Mouse (Mus musculus) hindbrain, postnatal 0 days (tissue): ENCODE measurements around the gene Ccl5. TPM values are rescaled to one million over a fixed set of nuclear protein-coding genes. Genes with fewer than 3 reads are reported as not detected.

Source experiments
- ATAC-seq: fragments of 200-750 bp; cut with Nextera tagmentation; 2 replicates; pipeline ENCODE4 v1.8.0; 2017; ENCODE audit warnings: mild to moderate bottlenecking, moderate TSS enrichment, moderate library complexity
- DNase-seq: peaks from one replicate; pipeline ENCODE4 v3.0.0-alpha.2; 2015; ENCODE audit warnings: low spot score
- H3K27ac ChIP-seq: fragments of 300-500 bp; sonication (generic); 2 replicates; pipeline ENCODE4 v1.5.1; 2014; ENCODE audit warnings: mild to moderate bottlenecking
- H3K27me3 ChIP-seq: fragments of 300-500 bp; sonication (generic); 2 replicates; pipeline ENCODE4 v1.6.1; 2014; ENCODE audit warnings: low read length, mixed read lengths; ENCODE audit not compliant: insufficient read depth
- H3K36me3 ChIP-seq: fragments of 300-500 bp; sonication (generic); 2 replicates; pipeline ENCODE4 v1.6.1; 2014; ENCODE audit warnings: low read length, mixed read lengths; ENCODE audit not compliant: insufficient read depth
- H3K4me1 ChIP-seq: fragments of 300-500 bp; sonication (generic); 2 replicates; pipeline ENCODE4 v1.6.1; 2014; ENCODE audit warnings: antibody characterized with exemption, low read length, mixed read lengths; ENCODE audit not compliant: insufficient read depth
- H3K4me2 ChIP-seq: fragments of 300-500 bp; sonication (generic); 2 replicates; pipeline ENCODE4 v1.6.1; 2014; ENCODE audit warnings: low read depth, mild to moderate bottlenecking, low read length, moderate library complexity, mixed read lengths
- H3K4me3 ChIP-seq: fragments of 300-500 bp; sonication (generic); 2 replicates; pipeline ENCODE4 v1.5.1; 2014; ENCODE audit warnings: low read length
- H3K9ac ChIP-seq: fragments of 300-500 bp; sonication (generic); replicated peaks from 2 replicates; pipeline ENCODE4 v1.6.1; 2014; ENCODE audit warnings: mild to moderate bottlenecking, low read length, moderate library complexity, mixed read lengths
- H3K9me3 ChIP-seq: fragments of 300-500 bp; sonication (generic); 2 replicates; pipeline ENCODE4 v1.6.1; 2016; ENCODE audit warnings: low read length, mixed read lengths
- CTCF ChIP-seq: IDR thresholded peaks from 2 replicates; pipeline ENCODE4 v1.5.1; 2016; ENCODE audit warnings: antibody characterized with exemption, control low read depth, low read depth
- WGBS: fragments of 180-500 bp; shearing (Covaris S2); extraction: QIAGEN DNeasy Blood & Tissue Kit; methylation state at CpG from one replicate; pipeline ENCODE4 v1.1.7; 2014; 5-methylcytosine and 5-hydroxymethylcytosine counted together
- polyA plus RNA-seq: library from polyadenylated mRNA; unstranded; fragments of >200 nt; fragmentation: Nextera tagmentation; extraction: Ambion mirVana; gene quantifications from 2 replicates; pipeline ENCODE4 v1.2.1, GENCODE M21; 2015
- total RNA-seq: library from RNA; depleted of rRNA; stranded (reverse); fragments of >200 nt; gene quantifications from 2 replicates; pipeline ENCODE4 v1.2.3, GENCODE M21; 2014

Gene Ccl5
- total and polyA plus RNA-seq, 2 experiments from 2014 or later: 0.38 TPM; not detected in 1

DNA sequence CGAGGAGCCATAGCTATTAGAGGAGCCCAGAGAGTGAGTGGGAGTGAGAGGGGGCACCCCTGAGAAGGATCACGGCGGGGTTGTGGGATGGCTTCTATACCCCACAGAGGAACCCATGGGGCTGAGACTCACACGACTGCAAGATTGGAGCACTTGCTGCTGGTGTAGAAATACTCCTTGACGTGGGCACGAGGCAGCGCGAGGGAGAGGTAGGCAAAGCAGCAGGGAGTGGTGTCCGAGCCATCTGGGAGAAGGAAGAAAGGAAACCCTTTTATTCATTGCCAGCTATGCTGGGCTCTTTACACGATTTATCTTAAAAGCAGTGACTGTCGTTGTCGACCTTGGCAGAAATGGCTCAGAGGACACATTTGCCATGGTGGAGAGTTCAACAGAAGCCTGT is 1.3 kb downstream of the Ccl5 start:
- Histone ChIP-seq H3K27ac (no peak overlapping the region), H3K36me3 (no peaks in the 10 kb centered on the region), H3K4me2 (no peak overlapping the region), H3K9me3 (no peaks in the 10 kb centered on the region), H3K27me3 (no peaks in the 10 kb centered on the region), H3K4me3 (no peak overlapping the region), H3K9ac (no peak overlapping the region), H3K4me1 (no peaks in the 10 kb centered on the region)
- peak; percentile 4 for DNase-seq
- ATAC-seq: no peak
- TF ChIP-seq CTCF: no peak
- WGBS: 49% methylated on average over 12 of the region's 12 CpGs

DNA sequence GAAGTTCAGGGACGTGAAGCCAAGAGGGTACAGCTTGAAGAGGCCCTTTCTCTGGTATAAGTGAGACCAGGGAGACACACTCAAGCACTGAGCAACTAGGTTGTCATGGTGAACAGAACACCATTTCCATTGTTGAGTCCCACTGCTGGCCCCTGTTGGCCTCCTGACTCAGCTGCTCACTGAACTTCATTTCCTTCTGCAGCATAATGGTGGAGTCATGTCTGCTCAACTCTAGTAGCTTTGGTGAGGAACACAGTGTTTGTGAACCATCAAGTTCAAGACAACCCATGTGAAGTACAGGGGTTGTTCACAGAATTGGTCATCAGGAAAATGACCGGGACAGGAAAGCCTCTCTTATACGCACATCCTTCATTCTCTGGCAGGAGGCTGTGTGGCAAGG is 8.2 kb downstream of the Ccl5 start, which contains the start of gene Heatr9:
Gene Heatr9 (minus strand): TSS at position 101 of the 400 bp plus-strand sequence.
- no peak for DNase-seq
- no peaks in the 10 kb centered on the region for H3K9me3 ChIP-seq
- WGBS: 80% methylated on average over 3 of the region's 3 CpGs

DNA sequence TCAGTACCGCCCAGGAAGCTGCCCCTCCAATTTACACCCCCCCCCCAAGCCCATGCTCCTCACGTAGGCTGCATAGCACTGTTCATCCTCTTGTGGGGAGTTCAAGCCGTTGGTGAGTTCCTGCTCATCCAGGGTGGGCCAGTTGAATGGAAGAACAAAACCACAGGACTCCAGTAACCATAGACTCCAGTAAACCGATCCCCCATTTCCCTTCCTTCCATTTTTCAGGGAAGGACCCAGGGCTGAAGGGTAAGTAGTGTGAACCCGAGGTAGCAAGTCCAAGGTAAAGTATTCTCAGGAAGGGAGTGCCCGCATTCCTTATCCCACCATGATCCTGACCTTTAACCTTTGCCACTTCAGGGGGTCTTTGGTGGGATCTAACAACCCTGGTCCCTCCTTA is 11.9 kb downstream of the Ccl5 start:
- no peak overlapping the region for H3K4me2 ChIP-seq
- DNase-seq (no peak), ATAC-seq (no peak)
- H3K27me3 ChIP-seq: no peaks in the 10 kb centered on the region
- no peak overlapping the region for H3K27ac ChIP-seq
- no peaks in the 10 kb centered on the region for H3K9me3 ChIP-seq
- no peaks in the 10 kb centered on the region for H3K4me1 ChIP-seq
- H3K9ac ChIP-seq: no peak overlapping the region
- TF ChIP-seq CTCF: no peak
- H3K36me3 ChIP-seq: no peaks in the 10 kb centered on the region
- WGBS: 71% methylated on average over 6 of the region's 6 CpGs
- no peak overlapping the region for H3K4me3 ChIP-seq

More for the DNA sequence above, 8.2 kb downstream of the Ccl5 start, which contains the start of gene Heatr9:
- no peaks in the 10 kb centered on the region for H3K36me3 ChIP-seq
- no peak within 1 kb of the TSS for H3K9ac ChIP-seq
- no peaks in the 10 kb centered on the region for H3K27me3 ChIP-seq
- no peaks in the 10 kb centered on the region for H3K4me1 ChIP-seq
- H3K27ac ChIP-seq: no peak within 1 kb of the TSS
- TF ChIP-seq CTCF: no peak
- ATAC-seq: no peak
- no peak within 1 kb of the TSS for H3K4me2 ChIP-seq
- no peak within 1 kb of the TSS for H3K4me3 ChIP-seq

DNA sequence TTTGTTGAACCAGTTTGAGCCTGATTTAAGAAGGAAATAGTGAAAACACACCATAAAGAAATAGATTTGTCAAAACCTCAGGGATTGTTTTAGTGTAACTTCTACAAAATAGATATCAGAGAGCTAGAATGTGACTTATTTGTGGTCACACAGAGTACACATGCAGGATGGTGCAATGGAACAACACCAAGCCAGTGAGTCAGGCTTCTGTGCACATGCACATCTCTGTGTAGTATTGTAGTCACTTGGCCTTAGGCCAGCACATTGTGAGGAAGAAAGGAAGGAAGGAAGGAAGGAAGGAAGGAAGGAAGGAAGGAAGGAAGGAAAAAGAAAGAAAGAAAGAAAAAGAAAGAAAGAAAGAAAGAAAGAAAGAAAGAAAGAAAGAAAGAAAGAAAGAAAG is 13.2 kb downstream of the Ccl5 start:
- TF ChIP-seq CTCF: no peak
- Histone ChIP-seq H3K9ac (no peak overlapping the region), H3K27ac (no peak overlapping the region), H3K9me3 (no peaks in the 10 kb centered on the region), H3K4me3 (no peak overlapping the region), H3K4me1 (no peaks in the 10 kb centered on the region), H3K4me2 (no peak overlapping the region), H3K27me3 (no peaks in the 10 kb centered on the region), H3K36me3 (no peaks in the 10 kb centered on the region)
- DNase-seq (no peak), ATAC-seq (no peak)

DNA sequence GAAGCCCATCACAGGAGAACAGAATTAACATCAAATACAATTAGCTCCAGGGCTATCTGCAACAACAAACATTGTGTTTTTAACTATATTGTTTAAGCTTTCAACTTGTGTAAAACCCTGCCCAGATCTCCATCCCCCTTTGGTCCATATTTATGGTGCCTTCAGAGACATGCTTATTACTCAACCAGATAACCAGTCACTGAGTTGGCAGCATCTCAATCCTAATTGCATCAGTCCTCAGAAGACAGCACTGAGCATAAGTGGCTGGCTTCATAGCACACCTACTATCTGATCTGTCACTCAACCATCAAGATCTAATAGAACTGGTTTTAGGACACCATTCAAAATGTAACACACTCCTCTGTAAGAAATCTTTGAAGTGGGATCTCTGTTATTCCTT is 20.8 kb downstream of the Ccl5 start:
- no peak overlapping the region for H3K9ac ChIP-seq
- H3K27ac ChIP-seq: no peak overlapping the region
- peaks cover 26% of the 10 kb centered on the region for H3K36me3 ChIP-seq
- TF ChIP-seq CTCF: no peak
- no peak for DNase-seq
- H3K27me3 ChIP-seq: no peaks in the 10 kb centered on the region
- H3K4me3 ChIP-seq: no peak overlapping the region
- H3K9me3 ChIP-seq: no peaks in the 10 kb centered on the region
- no peaks in the 10 kb centered on the region for H3K4me1 ChIP-seq
- H3K4me2 ChIP-seq: no peak overlapping the region
- ATAC-seq: no peak

DNA sequence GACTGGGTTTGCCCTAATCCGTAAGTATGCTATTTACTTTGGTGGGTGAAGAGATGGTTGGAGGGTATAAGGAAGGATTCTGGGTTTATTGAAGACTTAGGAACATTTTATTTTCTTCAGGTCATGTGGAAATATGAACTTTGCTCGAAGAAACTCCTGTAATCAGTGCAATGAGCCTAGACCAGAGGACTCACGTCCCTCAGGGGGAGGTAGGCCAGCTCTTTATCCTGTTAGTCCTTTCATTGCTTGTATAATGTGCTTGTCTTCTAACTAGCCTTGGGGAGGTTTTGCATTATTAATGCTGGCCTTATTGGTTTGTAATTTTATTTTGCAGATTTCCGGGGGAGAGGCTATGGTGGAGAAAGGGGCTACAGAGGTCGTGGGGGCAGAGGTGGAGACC is 26.0 kb downstream of the Ccl5 start:
- no peak for TF ChIP-seq CTCF
- ATAC-seq (no peak), DNase-seq (no peak)
- Histone ChIP-seq H3K27ac (no peak overlapping the region), H3K9me3 (no peaks in the 10 kb centered on the region), H3K4me1 (no peaks in the 10 kb centered on the region), H3K4me2 (no peak overlapping the region), H3K9ac (no peak overlapping the region), H3K4me3 (no peak overlapping the region), H3K27me3 (no peaks in the 10 kb centered on the region), H3K36me3 (peaks cover 43% of the 10 kb centered on the region)
- 85% methylated on average over 5 of the region's 5 CpGs for WGBS

DNA sequence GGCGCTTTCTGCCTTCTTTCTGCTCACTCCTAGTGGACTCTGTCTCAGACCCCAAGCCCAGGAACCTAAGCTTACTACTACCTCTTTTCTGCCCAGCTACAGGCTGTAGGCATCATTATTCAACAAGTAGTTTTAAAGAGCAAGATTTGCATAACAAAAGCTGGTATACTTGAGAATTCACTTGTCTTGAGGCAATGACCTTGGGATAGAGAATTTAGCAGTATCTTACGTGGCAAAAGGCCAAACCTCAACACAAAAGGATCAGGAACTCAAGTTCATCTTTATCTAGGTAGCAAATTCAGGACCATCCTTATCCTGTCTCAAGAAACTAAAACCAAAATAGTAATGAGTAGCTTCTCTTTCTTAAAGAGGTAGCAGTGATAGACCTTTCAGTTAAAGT is 34.7 kb downstream of the Ccl5 start:
- no peaks in the 10 kb centered on the region for H3K27me3 ChIP-seq
- no peak overlapping the region for H3K4me3 ChIP-seq
- no peaks in the 10 kb centered on the region for H3K4me1 ChIP-seq
- DNase-seq: no peak
- H3K9me3 ChIP-seq: no peaks in the 10 kb centered on the region
- H3K27ac ChIP-seq: no peak overlapping the region
- no peak overlapping the region for H3K4me2 ChIP-seq
- no peak for TF ChIP-seq CTCF
- WGBS: 66% methylated on average over 2 of the region's 2 CpGs
- H3K36me3 ChIP-seq: no peaks in the 10 kb centered on the region; the same call in 1 of the 2 replicates
- ATAC-seq: no peak
- H3K9ac ChIP-seq: no peak overlapping the region
